Mouse (Mus musculus) liver, adult 2 months (tissue): ENCODE measurements around the gene Fbxo9.

Experiments
- CTCF ChIP-seq: fragments of 200-500 bp; IDR thresholded peaks from 2 replicates; pipeline ENCODE4 v1.5.1; 2011; ENCODE audit warnings: low read depth, low read length, control low read depth
- POLR2A ChIP-seq: fragments of 200-500 bp; IDR thresholded peaks from 2 replicates; pipeline ENCODE4 v1.6.1; 2011; ENCODE audit warnings: low read length, control low read depth; ENCODE audit not compliant: insufficient read depth; ENCODE audit errors: extremely low read depth

DNA sequence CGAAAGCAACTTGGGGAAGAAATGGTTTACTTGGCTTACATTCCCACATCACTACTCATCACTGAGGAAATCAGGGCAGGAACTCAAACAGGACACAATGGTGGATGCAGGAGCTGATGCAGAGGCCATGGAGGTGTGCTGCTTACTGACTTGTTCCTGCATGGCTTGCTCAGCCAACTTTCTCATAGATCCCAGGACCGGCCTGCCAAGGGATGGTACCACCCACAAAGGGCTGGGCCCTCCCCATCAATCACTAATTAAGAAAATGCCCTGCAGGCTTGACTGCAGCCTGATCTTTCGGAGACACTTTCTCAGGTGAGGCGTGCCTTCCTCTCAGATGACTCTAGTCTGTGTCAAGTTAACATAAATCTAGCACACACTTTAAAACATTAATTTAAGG, 2.0 kb downstream of the Fbxo9 start:
- TF ChIP-seq CTCF (no peak), POLR2A (no peak)
